Mouse (Mus musculus) B cell, adult 2 months (primary cell): Measurements from ENCODE around the gene Asb4.

ENCODE experiments used
- DNase-seq, 2 experiments: peaks; one replicate each; pipeline ENCODE4 v3.0.0; 2022

Gene Asb4

DNA sequence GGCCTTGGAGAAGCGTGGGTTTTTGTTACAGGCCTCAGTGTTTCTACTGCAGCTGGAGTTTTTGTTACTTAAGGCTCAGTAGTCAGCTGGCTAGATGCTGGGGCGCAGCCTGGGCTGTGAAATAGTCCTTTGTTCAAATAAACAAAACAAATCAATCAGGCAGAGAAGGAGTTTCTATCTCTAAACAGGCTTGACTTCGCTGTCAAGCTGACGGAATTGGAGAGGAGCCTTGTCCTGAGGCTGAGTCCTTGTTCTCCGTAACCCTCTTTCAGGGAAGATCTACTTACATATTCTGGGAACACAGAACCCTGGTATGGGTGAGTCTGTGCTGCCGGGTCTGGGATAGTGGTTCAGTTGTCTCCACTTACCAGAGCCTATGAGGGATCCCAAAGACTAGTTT, 64.4 kb downstream of the Asb4 start:
- DNase-seq, result no peak

GRCm38 (mm10) chr6:5448396-5448795, 65.2 kb downstream of the Asb4 start:
- DNase-seq, result no peak

GRCm38 (mm10) chr6:5449878-5450277, 66.7 kb downstream of the Asb4 start:
- no peak for DNase-seq

DNA sequence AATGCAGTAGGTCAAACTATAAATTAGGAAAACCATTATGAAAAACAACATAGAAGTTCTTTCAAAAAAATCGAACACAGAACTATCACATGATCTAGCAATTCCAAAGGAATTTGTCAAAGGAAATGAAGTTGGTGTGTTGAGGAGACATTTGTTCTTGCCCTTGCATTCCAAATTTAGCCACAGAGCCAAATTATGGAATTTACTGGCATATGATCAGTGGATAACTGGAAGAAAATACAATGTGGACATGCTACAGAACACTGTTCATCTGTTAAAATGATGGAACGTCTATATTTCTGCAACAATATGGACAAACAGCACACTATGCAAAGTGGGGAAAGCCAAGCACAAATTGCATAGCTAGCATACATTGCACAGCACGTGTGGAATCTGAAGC, 72.7 kb downstream of the Asb4 start:
- no peak for DNase-seq

DNA sequence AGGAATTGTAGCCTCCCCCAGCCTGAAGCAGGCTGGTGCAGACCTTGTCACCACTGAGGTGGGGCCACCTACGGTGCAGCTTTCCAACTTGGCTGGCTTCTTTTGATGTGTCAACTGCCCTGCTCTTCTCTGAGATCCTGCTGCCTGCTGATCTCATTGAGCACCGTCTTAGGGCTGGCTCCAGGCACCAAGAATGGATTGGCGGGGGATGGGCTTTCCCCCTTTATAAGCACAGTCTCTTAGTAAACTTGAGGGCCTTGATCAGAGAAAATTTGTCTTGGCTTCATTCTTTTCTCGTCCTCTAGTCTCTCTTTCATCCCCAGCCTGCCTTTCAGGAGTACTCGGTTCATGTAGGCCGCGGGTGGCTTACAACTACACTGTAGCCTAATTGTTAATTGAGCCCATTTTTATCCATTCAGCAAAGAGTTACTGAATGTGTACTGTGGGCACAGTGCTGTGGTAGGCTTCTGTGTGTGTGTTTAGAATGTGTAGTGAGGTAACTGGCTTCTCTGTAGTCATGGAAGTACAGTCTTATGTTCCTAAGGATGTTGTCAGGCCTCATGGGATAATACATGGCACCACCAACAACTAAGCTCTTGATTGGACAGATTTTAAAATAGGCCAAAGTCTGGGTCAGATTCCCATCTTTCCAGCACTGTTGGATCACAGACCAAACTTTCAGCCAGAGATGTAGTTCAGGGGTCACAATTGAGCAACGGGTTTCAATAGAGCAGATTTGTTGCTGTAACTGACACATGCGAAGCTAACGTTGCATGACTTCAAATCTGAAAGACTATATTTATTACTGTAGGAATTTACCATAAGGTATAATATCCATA, 87.5 kb downstream of the Asb4 start:
- no peak for DNase-seq

DNA sequence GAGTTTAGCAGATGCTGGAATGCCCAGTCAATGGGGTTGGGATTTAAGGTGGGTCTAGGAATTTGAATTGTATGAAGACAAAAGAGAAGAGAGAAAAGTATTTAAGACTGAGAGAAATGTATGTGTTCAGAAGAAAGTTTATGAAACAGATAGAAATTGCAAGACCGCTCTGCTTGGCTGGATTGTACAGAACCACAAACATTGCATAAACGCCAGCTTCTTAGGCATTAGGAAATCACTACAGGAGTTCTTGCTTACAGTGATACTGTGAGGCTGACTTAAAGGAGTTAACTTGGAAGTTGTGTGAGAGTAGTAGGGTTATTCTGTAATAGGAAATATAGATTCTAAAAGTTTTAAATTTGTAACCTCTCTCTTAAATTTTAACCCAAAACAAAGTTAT, 89.5 kb downstream of the Asb4 start:
- DNase-seq, result no peak

DNA sequence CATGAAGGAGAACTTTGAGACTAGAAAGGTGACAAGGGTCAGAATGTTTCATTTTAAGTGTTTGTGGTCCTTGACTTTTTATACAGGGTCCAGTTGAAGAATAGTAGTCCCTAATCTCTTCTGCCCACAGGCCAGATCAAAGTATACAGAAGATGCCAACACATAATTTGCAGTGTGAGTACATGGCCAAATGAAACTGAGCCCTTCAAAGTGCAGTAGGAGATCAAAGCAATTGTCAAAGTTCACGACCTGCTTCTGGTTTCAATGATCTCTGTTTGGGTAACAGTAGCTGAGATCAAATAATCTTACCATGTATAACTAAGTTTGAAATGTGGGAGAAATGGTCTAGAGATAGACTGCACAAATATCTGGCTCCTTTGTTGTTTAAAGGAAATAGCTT, 90.8 kb downstream of the Asb4 start:
- no peak for DNase-seq

DNA sequence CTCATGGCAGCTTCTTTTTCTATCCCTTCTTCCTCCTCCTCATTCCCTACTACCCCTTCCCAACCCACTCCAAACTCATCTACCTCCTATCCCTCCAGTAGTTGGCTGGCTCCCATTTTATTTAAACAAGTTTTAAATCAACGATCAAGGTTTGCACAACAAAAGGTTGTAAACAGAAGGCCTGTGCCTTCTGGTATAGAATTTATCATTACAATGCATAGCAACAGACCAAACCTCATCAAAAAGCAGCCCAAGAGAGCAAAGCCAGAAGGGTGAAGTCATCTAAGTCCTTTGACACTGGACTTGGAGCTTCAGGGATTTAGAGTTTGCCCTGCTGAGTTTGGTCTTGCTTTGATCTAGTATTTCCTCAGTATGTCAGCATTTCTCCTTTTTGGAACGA, 97.9 kb downstream of the Asb4 start:
- no peak for DNase-seq

DNA sequence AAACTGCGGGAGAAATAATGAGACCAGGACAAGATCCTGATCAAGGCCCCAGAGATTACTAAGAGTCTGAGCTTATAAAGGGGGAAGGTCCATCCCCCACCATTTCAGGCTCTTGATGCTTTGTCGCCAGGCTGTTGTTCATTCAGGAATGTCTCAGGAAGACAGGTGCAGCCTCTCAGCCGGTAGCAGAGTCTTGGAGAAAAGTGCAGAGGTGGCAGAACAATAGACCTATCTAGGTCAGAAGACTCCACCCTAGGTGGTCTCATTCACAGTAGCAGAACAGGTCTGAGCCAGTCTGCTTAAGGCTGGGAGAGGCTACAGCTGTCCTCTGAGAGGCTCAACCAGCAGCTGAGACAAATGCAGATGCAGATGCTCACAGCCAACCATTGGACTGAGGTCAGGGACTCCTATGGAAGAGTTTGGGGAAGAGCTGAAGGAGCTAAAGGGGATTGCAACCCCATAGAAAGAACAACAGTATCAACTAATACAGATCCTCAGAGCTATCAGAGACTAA, 99.1 kb downstream of the Asb4 start:
- no peak for DNase-seq
